Mouse (Mus musculus) embryonic facial prominence, embryonic 13.5 days (tissue): ENCODE results near the gene Trabd. TPM values are rescaled to one million over a fixed set of nuclear protein-coding genes. Genes with fewer than 3 reads are reported as not detected.

Experiments
- ATAC-seq: fragments of 200-750 bp; cut with Nextera tagmentation; 2 replicates; pipeline ENCODE4 v1.8.0; 2017; ENCODE audit warnings: low read depth; ENCODE audit not compliant: insufficient number of reproducible peaks, insufficient read depth, low FRiP score, low TSS enrichment
- H3K27ac ChIP-seq: fragments of 300-500 bp; sonication (generic); 2 replicates; pipeline ENCODE4 v1.5.1; 2015; ENCODE audit warnings: moderate library complexity, mild to moderate bottlenecking, inconsistent platforms
- H3K27me3 ChIP-seq: fragments of 300-500 bp; sonication (generic); 2 replicates; pipeline ENCODE4 v1.6.1; 2015; ENCODE audit warnings: mild to moderate bottlenecking, inconsistent platforms
- H3K36me3 ChIP-seq: fragments of 300-500 bp; sonication (generic); 2 replicates; pipeline ENCODE4 v1.6.1; 2015; ENCODE audit warnings: mild to moderate bottlenecking, inconsistent platforms
- H3K4me1 ChIP-seq: fragments of 300-500 bp; sonication (generic); 2 replicates; pipeline ENCODE4 v1.6.1; 2015; ENCODE audit warnings: inconsistent platforms
- H3K4me2 ChIP-seq: fragments of 300-500 bp; sonication (generic); 2 replicates; pipeline ENCODE4 v1.6.1; 2015; ENCODE audit warnings: moderate library complexity, mild to moderate bottlenecking, inconsistent platforms
- H3K4me3 ChIP-seq: fragments of 300-500 bp; sonication (generic); 2 replicates; pipeline ENCODE4 v1.5.1; 2015; ENCODE audit warnings: mild to moderate bottlenecking, inconsistent platforms
- H3K9ac ChIP-seq: fragments of 300-500 bp; sonication (generic); 2 replicates; pipeline ENCODE4 v1.6.1; 2015; ENCODE audit warnings: mild to moderate bottlenecking, inconsistent platforms
- H3K9me3 ChIP-seq: fragments of 300-500 bp; sonication (generic); 2 replicates; pipeline ENCODE4 v1.6.1; 2016; ENCODE audit warnings: inconsistent platforms
- WGBS: fragments of 180-500 bp; shearing (Covaris S2); methylation state at CpG from one replicate; pipeline ENCODE4 v1.1.7; 2015; ENCODE audit warnings: mixed read lengths; 5-methylcytosine and 5-hydroxymethylcytosine counted together
- polyA plus RNA-seq: library from polyadenylated mRNA; unstranded; fragments of >200 nt; fragmentation: Nextera tagmentation; extraction: Ambion mirVana; gene quantifications from 2 replicates; pipeline ENCODE4 v1.2.1, GENCODE M21; 2015

Gene Trabd
- polyA plus RNA-seq, 1 experiment from 2014 or later, result 47.7 TPM

GRCm38 (mm10) chr15:89063001-89063400 is 11.9 kb upstream of the Trabd start:
- Histone ChIP-seq H3K9me3 (no peaks in the 10 kb centered on the region), H3K4me1 (peaks cover 10% of the 10 kb centered on the region), H3K27me3 (peaks cover 88% of the 10 kb centered on the region), H3K9ac (no peak overlapping the region), H3K4me2 (no peak overlapping the region), H3K4me3 (no peak overlapping the region), H3K36me3 (no peaks in the 10 kb centered on the region), H3K27ac (no peak overlapping the region)
- no peak for ATAC-seq
- WGBS, result 77% methylated on average over 7 of the region's 7 CpGs

- no peak for ATAC-seq
- Histone ChIP-seq H3K27me3 (peaks cover 88% of the 10 kb centered on the region), H3K4me3 (no peak overlapping the region), H3K4me2 (no peak overlapping the region), H3K9me3 (no peaks in the 10 kb centered on the region), H3K4me1 (peaks cover 15% of the 10 kb centered on the region), H3K27ac (no peak overlapping the region), H3K36me3 (no peaks in the 10 kb centered on the region), H3K9ac (no peak overlapping the region)
- 83% methylated on average over 6 of the region's 6 CpGs for WGBS
Measured at GRCm38 (mm10) chr15:89063536-89063935, 11.4 kb upstream of the Trabd start.

DNA sequence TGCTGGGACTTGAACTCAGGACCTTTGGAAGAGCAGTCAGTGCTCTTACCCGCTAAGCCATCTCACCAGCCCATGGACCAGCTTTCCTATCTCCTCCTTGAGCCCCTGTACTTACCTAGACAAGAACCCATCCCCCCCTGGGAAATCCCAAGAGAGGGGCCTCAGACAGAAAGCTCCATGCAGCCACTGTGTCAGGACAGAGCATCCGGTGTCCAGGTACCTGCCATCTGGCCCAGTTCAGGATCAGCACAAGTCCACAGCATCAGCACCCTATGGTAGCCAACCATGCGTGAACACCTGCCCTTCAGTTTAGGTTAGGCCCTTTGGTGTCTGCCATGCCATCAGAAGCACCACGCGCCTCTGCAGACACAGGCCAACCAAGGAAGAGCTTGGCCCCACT is 10.0 kb upstream of the Trabd start:
- no peak overlapping the region for H3K9ac ChIP-seq

DNA sequence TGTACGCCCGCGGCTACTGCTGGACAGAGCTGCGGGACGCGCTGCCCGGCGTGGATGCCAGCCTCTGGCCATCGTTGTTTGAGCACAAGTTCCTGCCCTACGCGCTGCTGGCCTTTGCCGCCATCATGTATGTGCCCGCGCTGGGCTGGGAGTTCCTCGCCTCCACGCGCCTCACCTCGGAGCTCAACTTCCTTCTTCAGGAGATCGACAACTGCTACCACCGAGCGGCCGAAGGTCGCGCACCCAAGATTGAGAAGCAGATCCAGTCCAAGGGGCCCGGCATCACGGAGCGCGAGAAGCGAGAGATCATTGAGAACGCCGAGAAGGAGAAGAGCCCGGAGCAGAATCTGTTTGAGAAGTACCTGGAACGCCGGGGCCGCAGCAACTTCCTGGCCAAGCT is 7.3 kb upstream of the Trabd start:
- H3K36me3 ChIP-seq, result no peaks in the 10 kb centered on the region
- H3K27me3 ChIP-seq, result peaks cover 75% of the 10 kb centered on the region
- 33% methylated on average over 35 of the region's 35 CpGs for WGBS
- peaks cover 7% of the 10 kb centered on the region; the same call in 1 of the 2 replicates for H3K4me1 ChIP-seq
- H3K4me2 ChIP-seq, result peak overlapping the region; percentile 30
- H3K9ac ChIP-seq, result 0 out of 2 replicates have a peak overlapping the region, but pooled peaks have one; percentile 4
- H3K27ac ChIP-seq, result no peak overlapping the region
- no peak for ATAC-seq
- no peaks in the 10 kb centered on the region for H3K9me3 ChIP-seq
- H3K4me3 ChIP-seq, result peak overlapping the region; percentile 17; the same call in 1 of the 2 replicates

More for the DNA sequence above, 10.0 kb upstream of the Trabd start:
- Histone ChIP-seq H3K4me1 (peaks cover 12% of the 10 kb centered on the region), H3K27ac (no peak overlapping the region), H3K4me3 (no peak overlapping the region), H3K36me3 (no peaks in the 10 kb centered on the region), H3K4me2 (no peak overlapping the region), H3K27me3 (peaks cover 90% of the 10 kb centered on the region), H3K9me3 (no peaks in the 10 kb centered on the region)
- 92% methylated on average over 5 of the region's 5 CpGs for WGBS
- ATAC-seq, result no peak

DNA sequence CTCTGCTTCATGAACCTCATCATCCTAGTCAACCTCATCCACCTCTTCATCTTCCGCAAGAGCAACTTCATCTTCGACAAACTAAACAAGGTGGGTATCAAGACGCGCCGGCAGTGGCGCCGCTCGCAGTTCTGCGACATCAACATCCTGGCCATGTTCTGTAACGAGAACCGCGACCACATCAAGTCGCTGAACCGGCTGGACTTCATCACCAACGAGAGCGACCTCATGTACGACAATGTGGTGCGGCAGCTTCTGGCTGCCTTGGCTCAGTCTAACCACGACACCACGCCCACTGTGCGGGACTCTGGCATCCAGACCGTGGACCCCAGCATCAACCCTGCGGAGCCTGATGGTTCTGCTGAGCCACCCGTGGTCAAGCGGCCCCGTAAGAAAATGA is 6.7 kb upstream of the Trabd start:
- WGBS, result 37% methylated on average over 26 of the region's 26 CpGs
- H3K4me2 ChIP-seq, result peak overlapping the region; percentile 30; the same call in 1 of the 2 replicates

GRCm38 (mm10) chr15:89069336-89069840 is 5.5 kb upstream of the Trabd start:
- Histone ChIP-seq H3K36me3 (no peaks in the 10 kb centered on the region), H3K4me1 (peaks cover 8% of the 10 kb centered on the region), H3K9ac (0 out of 2 replicates have a peak overlapping the region, but pooled peaks have one; percentile 40), H3K9me3 (no peaks in the 10 kb centered on the region), H3K4me3 (no peak overlapping the region), H3K27ac (no peak overlapping the region), H3K27me3 (peaks cover 60% of the 10 kb centered on the region), H3K4me2 (no peak overlapping the region)
- no peak for ATAC-seq
- 75% methylated on average over 19 of the region's 19 CpGs for WGBS

More for the DNA sequence above, 6.7 kb upstream of the Trabd start:
- H3K27me3 ChIP-seq, result peaks cover 72% of the 10 kb centered on the region
- no peaks in the 10 kb centered on the region for H3K36me3 ChIP-seq
- H3K4me3 ChIP-seq, result peak overlapping the region; percentile 2; the same call in 1 of the 2 replicates
- H3K27ac ChIP-seq, result no peak overlapping the region
- H3K9me3 ChIP-seq, result no peaks in the 10 kb centered on the region
- peaks cover 7% of the 10 kb centered on the region; the same call in 1 of the 2 replicates for H3K4me1 ChIP-seq
- H3K9ac ChIP-seq, result no peak overlapping the region
- ATAC-seq, result no peak

- no peak for ATAC-seq
- Histone ChIP-seq H3K4me1 (peaks cover 17% of the 10 kb centered on the region), H3K4me3 (no peak overlapping the region), H3K27me3 (peaks cover 52% of the 10 kb centered on the region), H3K9ac (no peak overlapping the region), H3K27ac (no peak overlapping the region), H3K9me3 (no peaks in the 10 kb centered on the region), H3K4me2 (no peak overlapping the region), H3K36me3 (no peaks in the 10 kb centered on the region)
- 74% methylated on average over 24 of the region's 24 CpGs for WGBS
Measured at GRCm38 (mm10) chr15:89070606-89071005, 4.3 kb upstream of the Trabd start.

GRCm38 (mm10) chr15:89073993-89074603 is 826 bp upstream of the Trabd start:
- peak overlapping the region; percentile 94 for H3K4me2 ChIP-seq

DNA sequence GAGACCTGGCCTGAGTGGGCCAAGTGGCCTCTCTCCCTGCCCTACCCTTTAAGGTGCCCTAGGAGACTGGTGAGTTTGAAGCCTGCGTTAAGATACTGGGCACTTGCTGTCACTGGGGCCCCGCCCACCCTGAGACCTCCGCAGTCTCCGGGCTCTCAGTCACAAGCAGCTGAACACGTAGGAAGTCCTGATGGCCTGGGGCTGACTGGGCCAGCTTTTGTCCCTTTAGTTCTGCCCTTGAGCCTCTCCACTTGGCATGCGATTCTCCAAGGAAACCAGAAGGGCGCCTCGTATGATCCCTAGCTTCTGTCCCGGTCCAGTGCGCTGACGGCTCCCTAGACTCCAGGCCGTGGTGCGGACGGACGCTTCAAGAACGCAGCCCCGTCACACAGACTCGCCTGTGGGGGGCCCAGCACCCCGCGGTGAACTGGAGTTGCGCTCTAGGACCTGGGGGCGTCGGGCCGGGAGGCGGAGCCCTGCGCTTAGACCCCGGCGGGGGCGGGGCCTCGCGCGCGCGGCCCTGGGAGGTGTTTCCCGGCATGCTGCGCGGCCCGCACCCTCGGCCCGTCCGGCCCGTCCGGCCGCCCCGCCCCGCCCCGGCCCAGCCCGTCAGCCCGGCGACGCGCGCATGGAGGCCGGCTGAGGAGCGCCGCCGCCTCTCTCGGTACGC is 689 bp downstream of the Trabd start:
- Histone ChIP-seq H3K4me2 (peak overlapping the region; percentile 94), H3K9me3 (no peaks in the 10 kb centered on the region), H3K27me3 (peaks cover 4% of the 10 kb centered on the region; the same call in 1 of the 2 replicates), H3K4me1 (peaks cover 34% of the 10 kb centered on the region), H3K27ac (peak overlapping the region; percentile 88), H3K4me3 (peak overlapping the region; percentile 79), H3K9ac (peak overlapping the region; percentile 88), H3K36me3 (peaks cover 11% of the 10 kb centered on the region; the same call in 1 of the 2 replicates)
- WGBS, result under 1% methylated on average over 54 of the region's 59 CpGs
- peak; percentile 89 for ATAC-seq

More at GRCm38 (mm10) chr15:89073993-89074603, 826 bp upstream of the Trabd start:
- ATAC-seq, result no peak
- Histone ChIP-seq H3K36me3 (0 out of 2 replicates have a peak, but pooled peaks cover 5% of the 10 kb centered on the region), H3K27me3 (peaks cover 17% of the 10 kb centered on the region), H3K9me3 (no peaks in the 10 kb centered on the region), H3K4me3 (no peak overlapping the region), H3K4me1 (peaks cover 34% of the 10 kb centered on the region), H3K9ac (peak overlapping the region; percentile 88; the same call in 1 of the 2 replicates), H3K27ac (no peak overlapping the region)
- WGBS, result 75% methylated on average over 10 of the region's 10 CpGs

DNA sequence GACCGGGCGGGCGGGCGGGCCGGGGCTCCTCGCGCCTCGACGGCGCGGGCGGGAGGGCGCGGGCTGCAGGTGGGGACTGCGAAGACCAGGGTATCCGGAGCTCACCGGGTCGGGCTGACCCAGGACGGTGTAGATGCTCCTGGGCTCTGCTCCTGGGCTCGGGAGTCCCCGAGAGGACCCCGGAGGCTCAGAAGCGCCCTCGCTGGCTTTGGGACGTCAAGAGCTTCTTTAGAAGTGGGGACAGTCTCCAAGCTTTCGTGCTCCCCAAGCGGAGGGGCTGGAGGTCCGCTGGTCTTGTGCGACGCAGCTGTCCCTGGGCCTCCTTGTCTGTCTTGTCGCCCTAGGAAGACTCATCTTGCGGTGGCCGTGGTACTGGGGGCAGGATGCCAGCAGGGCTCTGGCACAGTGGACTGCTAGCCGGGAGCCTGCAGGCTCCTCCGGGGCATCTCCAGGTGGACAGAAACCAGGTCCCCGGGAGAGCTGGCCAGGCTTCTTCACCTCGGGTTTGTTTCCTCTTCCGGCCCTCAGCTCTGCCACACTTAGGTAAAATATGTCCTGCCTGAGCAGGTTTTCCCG is 1.3 kb downstream of the Trabd start:
- WGBS, result under 1% methylated on average over 34 of the region's 39 CpGs
- no peaks in the 10 kb centered on the region for H3K27me3 ChIP-seq
- H3K36me3 ChIP-seq, result peaks cover 16% of the 10 kb centered on the region
- H3K9ac ChIP-seq, result peak overlapping the region; percentile 88
- peaks cover 34% of the 10 kb centered on the region for H3K4me1 ChIP-seq
- peak overlapping the region; percentile 94 for H3K4me2 ChIP-seq
- peak; percentile 27 for ATAC-seq
- peak overlapping the region; percentile 88 for H3K27ac ChIP-seq
- H3K9me3 ChIP-seq, result no peaks in the 10 kb centered on the region
- H3K4me3 ChIP-seq, result peak overlapping the region; percentile 79

DNA sequence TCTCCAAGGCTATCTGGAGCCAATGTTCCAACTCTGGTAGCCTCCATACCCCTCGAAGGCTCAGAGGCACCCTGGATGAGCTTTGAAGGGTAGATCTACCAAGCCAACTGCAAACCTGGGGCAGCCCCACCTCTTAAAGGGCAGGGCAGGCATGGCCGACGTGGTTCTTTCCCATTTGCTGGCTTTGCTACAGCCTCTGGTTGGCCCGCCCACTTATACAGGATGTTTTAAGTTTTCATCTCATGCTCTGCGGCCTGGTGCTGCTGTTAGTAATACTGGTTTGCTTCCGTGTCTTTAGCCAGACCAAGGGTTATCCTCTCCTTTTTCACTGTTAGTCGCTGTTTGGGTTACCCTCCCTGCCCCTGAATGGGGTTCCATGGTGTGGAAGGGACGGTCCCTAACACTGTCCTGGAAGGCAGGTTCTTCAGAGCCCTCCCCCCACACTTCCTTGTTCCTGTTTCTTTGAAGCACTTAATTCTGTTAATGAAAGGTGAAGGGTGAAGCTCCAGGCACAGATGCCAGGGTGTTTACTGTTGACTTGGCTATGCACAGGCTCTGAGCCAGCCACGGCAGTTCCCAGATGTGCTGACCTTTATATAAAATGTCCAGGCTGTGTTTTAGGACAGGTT is 3.4 kb downstream of the Trabd start:
- WGBS, result 59% methylated on average over 9 of the region's 9 CpGs
- Histone ChIP-seq H3K36me3 (peaks cover 37% of the 10 kb centered on the region), H3K9ac (0 out of 2 replicates have a peak overlapping the region, but pooled peaks have one; percentile 88), H3K27ac (no peak overlapping the region), H3K4me3 (0 out of 2 replicates have a peak overlapping the region, but pooled peaks have one; percentile 6), H3K4me1 (peaks cover 34% of the 10 kb centered on the region), H3K4me2 (peak overlapping the region; percentile 94), H3K9me3 (no peaks in the 10 kb centered on the region), H3K27me3 (no peaks in the 10 kb centered on the region)
- no peak for ATAC-seq
